ENCODE assay signal across 12 mouse cellular contexts in genomic region chr12:84020528-84020927, GRCm38 (mm10). TPM values are rescaled to one million over a fixed set of nuclear protein-coding genes. Genes with fewer than 3 reads are reported as not detected.
A peak's percentile ranks its signal among the peaks of the same experiment; 100 is the strongest.
DNase-seq lines count a peak whose midpoint lies in the region; ATAC-seq lines count a peak whose summit lies in the region.
"Not testable (repeated sequence)": the region's sequence is repeated elsewhere in the genome, so short reads cannot be mapped to it uniquely, and the experiment has no call there.
"Had no signal": no experiment of that assay in that cellular context is flagged by ENCODE, and none has a peak within 500 bp of the region (broad histone marks: within the 10 kb centered on the region; RNA-seq: fewer than 3 reads in every experiment).

No protein-coding gene starts in this region.

- H3K4me2 ChIP-seq in kidney, embryonic 15.5 days; liver, embryonic 11.5 days: not testable (repeated sequence)

- H3K9me3 ChIP-seq in kidney, embryonic 15.5 days (replicated peaks); liver, embryonic 11.5 days (ENCODE audit: control insufficient read depth, low read length): not testable (repeated sequence)

- peak; percentile 65 for ATAC-seq in kidney, embryonic 15.5 days (replicated peaks; ENCODE audit: low FRiP score)
- peak; percentile 65 for ATAC-seq in liver, embryonic 11.5 days (replicated peaks; ENCODE audit: low FRiP score)

- H3K4me3 ChIP-seq in kidney, embryonic 15.5 days (replicated peaks); liver, embryonic 11.5 days (ENCODE audit: low read depth, low read length): not testable (repeated sequence)

- H3K27me3 ChIP-seq in kidney, embryonic 15.5 days; liver, embryonic 11.5 days (replicated peaks; ENCODE audit: control insufficient read depth, insufficient read depth, low read length): not testable (repeated sequence)

- WGBS in kidney, embryonic 15.5 days = 26% methylated on average over 7 of the region's 7 CpGs
- WGBS in liver, embryonic 11.5 days = 51% methylated on average over 7 of the region's 7 CpGs

- not testable (repeated sequence) for H3K4me1 ChIP-seq in kidney, embryonic 15.5 days; liver, embryonic 11.5 days (replicated peaks; ENCODE audit: control insufficient read depth, insufficient read depth, low read length)

- peak; percentile 56 to 82 for DNase-seq in adrenal gland, postnatal 36 days
- peak; percentile 97 for DNase-seq in heart, adult 11 months
- DNase-seq in heart, postnatal 36 days = peak; percentile 57 to 74
- DNase-seq in liver, embryonic 11.5 days (ENCODE audit: low spot score) = not testable (repeated sequence)
- peak; percentile 87 for DNase-seq in lung, postnatal 25 days (ENCODE audit: low spot score)
- DNase-seq in skeletal muscle tissue, adult 2 months (ENCODE audit: low read depth, low spot score) = peak; percentile 90

- not testable (repeated sequence) for H3K27ac ChIP-seq in kidney, embryonic 15.5 days; liver, embryonic 11.5 days (ENCODE audit: low read depth, low read length)

- intact Hi-C loops in heart, postnatal 36 days (cut with DNase I) = not testable (repeated sequence)

- not testable (repeated sequence) for H3K9ac ChIP-seq in kidney, embryonic 15.5 days; liver, embryonic 11.5 days (ENCODE audit: low read depth, low read length)

- not testable (repeated sequence) for H3K36me3 ChIP-seq in kidney, embryonic 15.5 days; liver, embryonic 11.5 days (ENCODE audit: control insufficient read depth, insufficient read depth, low read length)

RNA-seq across cellular contexts. Expression of gene Acot1, which starts 11.2 kb away (rescaled TPM):
- total RNA-seq in adrenal gland, postnatal 36 days (2021) = 10 to 100 TPM in 1 of 2 experiments, 1 to 10 TPM in 1; 5.0 to 22.7 TPM
- 10 to 100 TPM; 75.0 to 91.8 TPM for total RNA-seq in heart, postnatal 36 days (2021)
- polyA plus RNA-seq in kidney, embryonic 15.5 days (2015; fragmentation: Nextera tagmentation; extraction: Ambion mirVana) = 53.7 and 55.2 TPM in 2 replicates
- 42.9 and 44.2 TPM in 2 replicates for polyA plus RNA-seq in liver, embryonic 11.5 days (2014; fragmentation: Nextera tagmentation; extraction: Ambion mirVana)
- polyA plus RNA-seq: G1E had no signal

RNA-seq across cellular contexts. Expression of gene Acot4, which starts 17.7 kb away (rescaled TPM):
- 1 to 10 TPM in 1 of 2 experiments, under 1 TPM in 1; 0.96 to 4.6 TPM for total RNA-seq in adrenal gland, postnatal 36 days (2021)
- 1 to 10 TPM; 1.2 to 1.3 TPM for total RNA-seq in heart, postnatal 36 days (2021)
- polyA plus RNA-seq in kidney, embryonic 15.5 days (2015; fragmentation: Nextera tagmentation; extraction: Ambion mirVana) = 6.0 TPM in 2 replicates
- 8.4 and 8.5 TPM in 2 replicates for polyA plus RNA-seq in liver, embryonic 11.5 days (2014; fragmentation: Nextera tagmentation; extraction: Ambion mirVana)
- polyA plus RNA-seq: G1E had no signal

RNA-seq across cellular contexts. Expression of gene Gm49366, which starts 18.2 kb away (rescaled TPM):
- not detected for total RNA-seq in adrenal gland, postnatal 36 days (2021)
- under 1 TPM in 1 of 2 experiments, not detected in 1; 0.76 TPM for total RNA-seq in heart, postnatal 36 days (2021)
- polyA plus RNA-seq in kidney, embryonic 15.5 days (2015; fragmentation: Nextera tagmentation; extraction: Ambion mirVana) = not detected in 2 replicates
- polyA plus RNA-seq in liver, embryonic 11.5 days (2014; fragmentation: Nextera tagmentation; extraction: Ambion mirVana) = not detected in 2 replicates
- total RNA-seq: G1E had no signal
- polyA plus RNA-seq: embryonic facial prominence, embryonic 15.5 days; frontal cortex, adult 2 months; G1E; midbrain, embryonic 12.5 days; neural tube, embryonic 15.5 days had no signal

RNA-seq across cellular contexts. Expression of gene Acot3, which starts 31.4 kb away (rescaled TPM):
- total RNA-seq in adrenal gland, postnatal 36 days (2021) = 1 to 10 TPM in 1 of 2 experiments, not detected in 1; 1.3 TPM
- total RNA-seq in heart, postnatal 36 days (2021) = 1 to 10 TPM; 1.9 TPM
- 1.8 and 2.4 TPM in 2 replicates for polyA plus RNA-seq in kidney, embryonic 15.5 days (2015; fragmentation: Nextera tagmentation; extraction: Ambion mirVana)
- polyA plus RNA-seq in liver, embryonic 11.5 days (2014; fragmentation: Nextera tagmentation; extraction: Ambion mirVana) = 3.0 and 3.8 TPM in 2 replicates
- total RNA-seq: G1E had no signal
- polyA plus RNA-seq: embryonic facial prominence, embryonic 15.5 days had no signal

RNA-seq across cellular contexts. Expression of gene Acot2, which starts 32.9 kb away (rescaled TPM):
- total RNA-seq in adrenal gland, postnatal 36 days (2021) = 10 to 100 TPM; 22.0 to 26.7 TPM
- 100 to 1,000 TPM; 139 to 166 TPM for total RNA-seq in heart, postnatal 36 days (2021)
- 37.8 and 39.0 TPM in 2 replicates for polyA plus RNA-seq in kidney, embryonic 15.5 days (2015; fragmentation: Nextera tagmentation; extraction: Ambion mirVana)
- 22.5 and 22.6 TPM in 2 replicates for polyA plus RNA-seq in liver, embryonic 11.5 days (2014; fragmentation: Nextera tagmentation; extraction: Ambion mirVana)
